Mouse (Mus musculus) CH12.LX (cell line): Measurements from ENCODE around the gene Chaf1a. TPM values are rescaled to one million over a fixed set of nuclear protein-coding genes. Genes with fewer than 3 reads are reported as not detected.

Experiments used
- DNase-seq: peaks from one replicate; pipeline ENCODE4 v3.0.0-alpha.2; 2013; ENCODE audit errors: extremely low read depth
- H3K27ac ChIP-seq: 2 replicates; pipeline ENCODE4 v1.5.1; 2012; ENCODE audit warnings: low read depth, mild to moderate bottlenecking, control low read depth, moderate library complexity; ENCODE audit not compliant: insufficient read depth
- H3K27me3 ChIP-seq: replicated peaks from 2 replicates; pipeline ENCODE3; 2012; ENCODE audit warnings: inconsistent platforms
- H3K36me3 ChIP-seq, 2 experiments: replicated peaks in 1 of 2; 2 replicates each; pipeline versions ENCODE3 to v1.6.1; 2012; ENCODE audit warnings: inconsistent platforms in 1 of 2, low read length in 1 of 2, mild to moderate bottlenecking in 1 of 2, mixed read lengths in 1 of 2, moderate library complexity in 1 of 2; ENCODE audit not compliant: control insufficient read depth in 1 of 2, insufficient read depth in 1 of 2
- H3K4me1 ChIP-seq, 2 experiments: 2 replicates each; pipeline ENCODE4 v1.6.1; 2012; ENCODE audit warnings: inconsistent platforms in 1 of 2, moderate library complexity in 1 of 2; ENCODE audit not compliant: insufficient read depth in 2 of 2, control insufficient read depth in 1 of 2
- H3K4me2 ChIP-seq: 2 replicates; pipeline ENCODE4 v1.6.1; 2012; ENCODE audit warnings: low read depth, mild to moderate bottlenecking, control low read depth; ENCODE audit not compliant: poor library complexity, insufficient read depth, severe bottlenecking
- H3K4me3 ChIP-seq, 3 experiments: fragments of 150-350 bp in 1 of 3; sonication (generic) in 1 of 3; replicated peaks in 1 of 3; 2 replicates each; pipeline versions ENCODE3 to v1.5.1; 2011 to 2012; ENCODE audit warnings: low read depth in 2 of 3, low read length in 2 of 3, mild to moderate bottlenecking in 2 of 3, moderate library complexity in 2 of 3, control low read depth in 1 of 3, improper control_type of control experiment in 1 of 3, inconsistent platforms in 1 of 3, mixed read lengths in 1 of 3; ENCODE audit not compliant: poor library complexity in 1 of 3
- H3K79me2 ChIP-seq: replicated peaks from 2 replicates; pipeline ENCODE4 v1.6.1; 2012; ENCODE audit warnings: mild to moderate bottlenecking, moderate library complexity; ENCODE audit not compliant: control insufficient read depth, poor library complexity, insufficient read depth, severe bottlenecking; ENCODE audit errors: extremely low read depth
- H3K9ac ChIP-seq: 2 replicates; pipeline ENCODE4 v1.6.1; 2012; ENCODE audit warnings: low read depth, mild to moderate bottlenecking, control low read depth, moderate library complexity; ENCODE audit not compliant: insufficient read depth
- H3K9me3 ChIP-seq: replicated peaks from 2 replicates; pipeline ENCODE3; 2012; ENCODE audit warnings: low read length, inconsistent platforms, mixed read lengths
- BHLHE40 ChIP-seq: IDR thresholded peaks from 2 replicates; pipeline ENCODE4 v1.6.1; 2011; ENCODE audit warnings: mild to moderate bottlenecking, low read depth, low read length, improper control_type of control experiment
- CHD2 ChIP-seq: IDR thresholded peaks from 2 replicates; pipeline ENCODE4 v1.6.1; 2011; ENCODE audit warnings: low read length, improper control_type of control experiment
- E2F4 ChIP-seq: IDR thresholded peaks from 2 replicates; pipeline ENCODE4 v1.6.1; 2011; ENCODE audit warnings: low read depth, low read length, improper control_type of control experiment; ENCODE audit not compliant: insufficient replicate concordance
- IRF4 ChIP-seq: IDR thresholded peaks from 2 replicates; pipeline ENCODE4 v1.6.1; 2014; ENCODE audit warnings: low read depth, mild to moderate bottlenecking, inconsistent platforms, low read length, improper control_type of control experiment
- MAFK ChIP-seq: IDR thresholded peaks from 2 replicates; pipeline ENCODE4 v1.6.1; 2011; ENCODE audit warnings: low read length, improper control_type of control experiment; ENCODE audit not compliant: insufficient replicate concordance
- MAZ ChIP-seq: IDR thresholded peaks from 2 replicates; pipeline ENCODE4 v1.6.1; 2012; ENCODE audit warnings: low read depth, mild to moderate bottlenecking, inconsistent platforms, low read length, improper control_type of control experiment, moderate library complexity
- MEF2A ChIP-seq: IDR thresholded peaks from 2 replicates; pipeline ENCODE4 v1.6.1; 2014; ENCODE audit warnings: low read depth, mild to moderate bottlenecking, inconsistent platforms, low read length, improper control_type of control experiment, borderline replicate concordance
- RAD21 ChIP-seq: IDR thresholded peaks from 2 replicates; pipeline ENCODE4 v1.6.1; 2011; ENCODE audit warnings: low read depth, mild to moderate bottlenecking, low read length, improper control_type of control experiment, moderate library complexity
- TBP ChIP-seq: conservative IDR thresholded peaks from 2 replicates; pipeline ENCODE4 v1.6.1; 2011; ENCODE audit warnings: low read depth, low read length, improper control_type of control experiment
- TCF12 ChIP-seq: IDR thresholded peaks from 2 replicates; pipeline ENCODE4 v1.6.1; 2014; ENCODE audit warnings: low read depth, mild to moderate bottlenecking, inconsistent platforms, low read length, improper control_type of control experiment
- USF1 ChIP-seq: IDR thresholded peaks from 2 replicates; pipeline ENCODE4 v1.6.1; 2014; ENCODE audit warnings: low read depth, mild to moderate bottlenecking, inconsistent platforms, low read length, improper control_type of control experiment
- ZNF384 ChIP-seq: IDR thresholded peaks from 2 replicates; pipeline ENCODE4 v1.6.1; 2012; ENCODE audit warnings: low read depth, low read length, improper control_type of control experiment, inconsistent platforms
- dilution Hi-C: fragments of 300-500 bp; cut with MboI; formaldehyde crosslinking; loops from 2 replicates; pipeline ENCODE4 v1.14.3; 2020; ENCODE audit warnings: low sequenced_read_pairs; ENCODE audit not compliant: extremely low pct_unique_long_range_greater_than_20kb, extremely low pct_ligation_motif_present
- in situ Hi-C: fragments of 300-500 bp; cut with MboI; formaldehyde crosslinking; loops from 3 replicates; pipeline ENCODE4 v1.14.3; 2019; ENCODE audit warnings: low sequenced_read_pairs, low pct_ligation_motif_present, low pct_unique_long_range_greater_than_20kb, mixed read lengths
- polyA plus RNA-seq: library from polyadenylated mRNA; unstranded; fragments of >175 nt; gene quantifications from 2 replicates; pipeline ENCODE4 v1.2.1, GENCODE M21; 2012; ENCODE audit warnings: low read depth; ENCODE audit not compliant: insufficient read length
- total RNA-seq, 2 experiments: library from RNA; depleted of rRNA; stranded (reverse); fragments of 300-350 nt in 1 of 2; fragments of >200 nt in 1 of 2; gene quantifications; 2 replicates each; pipeline ENCODE4 v1.2.3; 2012 to 2014

The Chaf1a gene
- total and polyA plus RNA-seq, 3 experiments = 18.4 to 97.1 (median 39.3) TPM

GRCm38 (mm10) chr17:56121826-56122225, 81.6 kb downstream of the Chaf1a start, which contains the start of gene Lrg1:
TSS of gene Lrg1 (minus strand) at chr17:56122001.
- Histone ChIP-seq H3K27me3 (peaks cover 24% of the 10 kb centered on the region), H3K9me3 (peaks cover 20% of the 10 kb centered on the region), H3K9ac (no peak within 1 kb of the TSS), H3K4me3 (no peak within 1 kb of the TSS), H3K4me2 (no peak within 1 kb of the TSS), H3K4me1 (0 out of 4 replicates have a peak, but pooled peaks cover 0 to 2% of the 10 kb centered on the region in 2 experiments), H3K79me2 (no peaks in the 10 kb centered on the region), H3K36me3 (peaks cover 0 to 19% of the 10 kb centered on the region in 2 experiments), H3K27ac (no peak within 1 kb of the TSS)
- no peak for DNase-seq
- TF ChIP-seq RAD21 (no peak), E2F4 (no peak), USF1 (no peak), BHLHE40 (no peak), CHD2 (no peak), MAFK (no peak), TBP (no peak), IRF4 (no peak), ZNF384 (no peak), MAZ (no peak), MEF2A (no peak), TCF12 (no peak)
- in situ Hi-C loops = no loop called here
- dilution Hi-C loops = no loop called here

Other genes starting within 250 kb of the Chaf1a start
Only the 20 nearest of the 21 such genes appear.
- 3.7 and 4.1 TPM in 2 replicates for gene Zfp119a, start 161.5 kb upstream of the Chaf1a start, total RNA-seq (2012; rRNA removed)
- gene Zfp119a, start 161.5 kb upstream of the Chaf1a start, total RNA-seq (2014; rRNA removed) = 8.3 and 8.8 TPM in 2 replicates
- 3.7 and 4.1 TPM in 2 replicates for gene Zfp119a, start 161.5 kb upstream of the Chaf1a start, polyA plus RNA-seq
- gene Zfp959, start 148.3 kb upstream of the Chaf1a start, total RNA-seq (2012; rRNA removed) = 7.7 and 9.6 TPM in 2 replicates
- gene Zfp959, start 148.3 kb upstream of the Chaf1a start, total RNA-seq (2014; rRNA removed) = 21.4 and 24.5 TPM in 2 replicates
- gene Zfp959, start 148.3 kb upstream of the Chaf1a start, polyA plus RNA-seq = 7.8 and 8.0 TPM in 2 replicates
- gene Zfp119b, start 90.9 kb upstream of the Chaf1a start, total RNA-seq (2012; rRNA removed) = 6.1 and 6.5 TPM in 2 replicates
- 13.6 and 18.0 TPM in 2 replicates for gene Zfp119b, start 90.9 kb upstream of the Chaf1a start, total RNA-seq (2014; rRNA removed)
- gene Zfp119b, start 90.9 kb upstream of the Chaf1a start, polyA plus RNA-seq = 3.1 and 3.9 TPM in 2 replicates
- 102 and 207 TPM in 2 replicates for gene Ebi3, start 87.8 kb upstream of the Chaf1a start, total RNA-seq (2012; rRNA removed)
- 55.0 and 60.3 TPM in 2 replicates for gene Ebi3, start 87.8 kb upstream of the Chaf1a start, total RNA-seq (2014; rRNA removed)
- gene Ebi3, start 87.8 kb upstream of the Chaf1a start, polyA plus RNA-seq = 87.6 and 105 TPM in 2 replicates
- gene Yju2, start 81.3 kb upstream of the Chaf1a start, total RNA-seq (2012; rRNA removed) = 10.1 and 10.7 TPM in 2 replicates
- gene Yju2, start 81.3 kb upstream of the Chaf1a start, total RNA-seq (2014; rRNA removed) = 11.2 and 12.9 TPM in 2 replicates
- 14.4 and 15.8 TPM in 2 replicates for gene Yju2, start 81.3 kb upstream of the Chaf1a start, polyA plus RNA-seq
- gene Shd, start 70.0 kb upstream of the Chaf1a start, total RNA-seq (2012; rRNA removed) = 0.21 and 0.47 TPM in 2 replicates
- 0.46 TPM in 1 of 2 replicates, not detected in the other for gene Shd, start 70.0 kb upstream of the Chaf1a start, total RNA-seq (2014; rRNA removed)
- gene Shd, start 70.0 kb upstream of the Chaf1a start, polyA plus RNA-seq = 0.85 and 0.87 TPM in 2 replicates
- 0.21 and 0.50 TPM in 2 replicates for gene Fsd1, start 53.9 kb upstream of the Chaf1a start, total RNA-seq (2012; rRNA removed)
- gene Fsd1, start 53.9 kb upstream of the Chaf1a start, total RNA-seq (2014; rRNA removed) = not detected in 2 replicates
- gene Fsd1, start 53.9 kb upstream of the Chaf1a start, polyA plus RNA-seq = not detected in 2 replicates
- 2.2 and 3.2 TPM in 2 replicates for gene Stap2, start 34.9 kb upstream of the Chaf1a start, total RNA-seq (2012; rRNA removed)
- gene Stap2, start 34.9 kb upstream of the Chaf1a start, total RNA-seq (2014; rRNA removed) = 0.41 and 0.52 TPM in 2 replicates
- 0.51 and 0.91 TPM in 2 replicates for gene Stap2, start 34.9 kb upstream of the Chaf1a start, polyA plus RNA-seq
- 38.9 and 55.1 TPM in 2 replicates for gene Mpnd, start 34.7 kb upstream of the Chaf1a start, total RNA-seq (2012; rRNA removed)
- gene Mpnd, start 34.7 kb upstream of the Chaf1a start, total RNA-seq (2014; rRNA removed) = 23.4 and 24.5 TPM in 2 replicates
- gene Mpnd, start 34.7 kb upstream of the Chaf1a start, polyA plus RNA-seq = 25.3 and 26.8 TPM in 2 replicates
- 29.3 and 33.5 TPM in 2 replicates for gene Sh3gl1, start 3.8 kb upstream of the Chaf1a start, total RNA-seq (2012; rRNA removed)
- 38.0 and 39.4 TPM in 2 replicates for gene Sh3gl1, start 3.8 kb upstream of the Chaf1a start, total RNA-seq (2014; rRNA removed)
- 32.1 and 39.0 TPM in 2 replicates for gene Sh3gl1, start 3.8 kb upstream of the Chaf1a start, polyA plus RNA-seq
- 26.8 and 27.8 TPM in 2 replicates for gene Ubxn6, start 34.6 kb downstream of the Chaf1a start, total RNA-seq (2012; rRNA removed)
- gene Ubxn6, start 34.6 kb downstream of the Chaf1a start, total RNA-seq (2014; rRNA removed) = 23.9 and 29.1 TPM in 2 replicates
- 24.6 and 26.9 TPM in 2 replicates for gene Ubxn6, start 34.6 kb downstream of the Chaf1a start, polyA plus RNA-seq
- gene Hdgfl2, start 39.2 kb downstream of the Chaf1a start, total RNA-seq (2012; rRNA removed) = 68.9 and 79.9 TPM in 2 replicates
- gene Hdgfl2, start 39.2 kb downstream of the Chaf1a start, total RNA-seq (2014; rRNA removed) = 35.3 and 41.1 TPM in 2 replicates
- 93.6 and 126 TPM in 2 replicates for gene Hdgfl2, start 39.2 kb downstream of the Chaf1a start, polyA plus RNA-seq
- gene Plin4, start 69.4 kb downstream of the Chaf1a start, total RNA-seq (2012; rRNA removed) = 0.04 TPM in 2 replicates
- not detected in 2 replicates for gene Plin4, start 69.4 kb downstream of the Chaf1a start, total RNA-seq (2014; rRNA removed)
- gene Plin4, start 69.4 kb downstream of the Chaf1a start, polyA plus RNA-seq = 0.04 TPM in 1 of 2 replicates, not detected in the other
- gene Plin5, start 77.2 kb downstream of the Chaf1a start, total RNA-seq (2012; rRNA removed) = 0.04 TPM in 1 of 2 replicates, not detected in the other
- gene Plin5, start 77.2 kb downstream of the Chaf1a start, total RNA-seq (2014; rRNA removed) = not detected in 2 replicates
- gene Plin5, start 77.2 kb downstream of the Chaf1a start, polyA plus RNA-seq = not detected in 2 replicates
- not detected in 2 replicates for gene Lrg1, start 81.6 kb downstream of the Chaf1a start, total RNA-seq (2012; rRNA removed)
- not detected in 2 replicates for gene Lrg1, start 81.6 kb downstream of the Chaf1a start, total RNA-seq (2014; rRNA removed)
- gene Lrg1, start 81.6 kb downstream of the Chaf1a start, polyA plus RNA-seq = not detected in 2 replicates
- 1.5 and 2.2 TPM in 2 replicates for gene Sema6b, start 99.9 kb downstream of the Chaf1a start, total RNA-seq (2012; rRNA removed)
- gene Sema6b, start 99.9 kb downstream of the Chaf1a start, total RNA-seq (2014; rRNA removed) = 0.71 and 0.78 TPM in 2 replicates
- 1.3 TPM in 2 replicates for gene Sema6b, start 99.9 kb downstream of the Chaf1a start, polyA plus RNA-seq
- gene Tnfaip8l1, start 122.0 kb downstream of the Chaf1a start, total RNA-seq (2012; rRNA removed) = 1.9 and 2.4 TPM in 2 replicates
- gene Tnfaip8l1, start 122.0 kb downstream of the Chaf1a start, total RNA-seq (2014; rRNA removed) = 2.0 and 2.6 TPM in 2 replicates
- gene Tnfaip8l1, start 122.0 kb downstream of the Chaf1a start, polyA plus RNA-seq = 1.6 and 1.9 TPM in 2 replicates
- gene Mydgf, start 143.5 kb downstream of the Chaf1a start, total RNA-seq (2012; rRNA removed) = 101 and 106 TPM in 2 replicates
- gene Mydgf, start 143.5 kb downstream of the Chaf1a start, total RNA-seq (2014; rRNA removed) = 85.0 and 85.5 TPM in 2 replicates
- gene Mydgf, start 143.5 kb downstream of the Chaf1a start, polyA plus RNA-seq = 61.1 and 76.0 TPM in 2 replicates
- 23.0 and 23.5 TPM in 2 replicates for gene Dpp9, start 178.5 kb downstream of the Chaf1a start, total RNA-seq (2012; rRNA removed)
- 13.5 and 13.8 TPM in 2 replicates for gene Dpp9, start 178.5 kb downstream of the Chaf1a start, total RNA-seq (2014; rRNA removed)
- 34.9 and 37.9 TPM in 2 replicates for gene Dpp9, start 178.5 kb downstream of the Chaf1a start, polyA plus RNA-seq
- gene Fem1a, start 216.4 kb downstream of the Chaf1a start, total RNA-seq (2012; rRNA removed) = 26.0 and 28.0 TPM in 2 replicates
- gene Fem1a, start 216.4 kb downstream of the Chaf1a start, total RNA-seq (2014; rRNA removed) = 14.9 and 17.5 TPM in 2 replicates
- gene Fem1a, start 216.4 kb downstream of the Chaf1a start, polyA plus RNA-seq = 14.7 and 16.6 TPM in 2 replicates